Mouse (Mus musculus) R1 (cell line): ENCODE data around the gene Tjp3.

Experiments
- DNase-seq: peaks from one replicate; pipeline ENCODE4 v3.0.0-alpha.2; 2018; ENCODE audit warnings: low read depth, low spot score

Tjp3 gene

GRCm38 (mm10) chr10:81291511-81292104 is at the start of gene Tjp3:
TSS of gene Tjp3 (minus strand) at chr10:81291581.
- no peak for DNase-seq

- DNase-seq: peak; percentile 96
Observed at GRCm38 (mm10) chr10:81340551-81341332, 49.4 kb upstream of the Tjp3 start.

DNA sequence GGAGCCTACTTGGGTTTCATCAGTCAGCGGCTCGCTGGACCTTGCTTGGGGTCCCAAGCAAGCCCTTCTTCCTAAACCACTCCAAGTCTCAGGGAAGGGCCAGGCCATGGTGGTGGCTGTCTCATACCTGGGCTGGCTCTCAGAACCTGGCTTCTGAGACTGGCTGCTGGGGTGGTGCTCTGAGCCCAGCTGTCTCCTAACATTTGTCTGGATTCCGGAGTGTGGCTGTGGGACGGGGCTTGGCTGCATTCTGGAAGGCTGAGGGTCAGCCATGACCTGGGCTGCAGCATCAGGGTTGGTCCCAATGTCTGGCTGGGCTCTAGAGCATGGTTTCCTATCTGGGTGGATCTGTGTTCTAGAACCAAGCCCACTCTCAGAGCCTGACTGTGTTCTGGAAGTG is 45.2 kb upstream of the Tjp3 start:
- no peak for DNase-seq

DNA sequence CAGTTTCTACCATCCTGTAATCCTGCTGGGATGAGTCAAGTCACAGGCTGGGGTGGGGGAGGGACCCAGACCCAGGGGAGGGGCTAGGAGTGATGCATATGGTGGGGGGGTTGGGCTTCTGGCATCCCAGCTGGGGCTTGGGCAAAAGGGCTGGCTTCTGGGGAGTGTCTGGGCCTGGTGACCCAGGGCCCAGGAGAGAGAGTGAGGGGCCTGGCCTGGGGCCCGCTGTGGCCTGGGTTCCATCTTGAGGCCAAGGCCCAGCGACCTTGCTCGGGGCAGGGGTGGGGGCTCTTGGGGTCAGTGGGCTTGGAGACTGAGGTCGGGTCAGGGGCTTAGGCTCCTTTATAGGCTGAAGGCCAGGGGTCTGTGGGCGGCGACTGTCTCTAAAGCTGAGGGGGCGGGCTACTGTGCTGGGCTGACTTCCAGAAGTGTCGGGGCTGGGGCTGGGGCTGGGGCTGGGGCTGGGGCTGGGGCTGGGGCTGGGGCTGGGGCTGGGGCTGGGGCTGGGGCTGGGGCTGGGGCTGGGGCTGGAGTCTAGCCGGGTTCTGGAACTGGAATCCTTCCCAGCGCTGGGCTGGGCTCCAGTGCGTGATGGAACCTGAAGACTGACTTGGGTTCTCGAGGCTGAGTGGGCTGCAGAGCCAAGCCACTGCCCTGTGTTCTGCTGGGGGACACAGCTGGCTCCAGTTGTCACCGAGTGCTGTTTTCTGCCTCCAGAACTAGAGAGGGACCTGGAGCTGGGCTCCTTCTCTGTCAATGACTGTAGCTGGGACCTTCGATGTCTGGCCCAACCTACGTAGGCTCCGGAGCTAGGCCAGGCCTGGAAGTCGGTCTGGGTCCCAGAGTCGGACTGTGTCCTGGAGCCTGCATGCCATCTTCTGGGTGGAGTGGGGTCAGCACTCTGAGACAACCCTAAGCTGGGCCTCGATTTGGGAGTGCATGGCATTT is 44.3 kb upstream of the Tjp3 start:
- peak; percentile 66 for DNase-seq

- DNase-seq: no peak
Observed at GRCm38 (mm10) chr10:81334324-81334723, 42.9 kb upstream of the Tjp3 start.

DNA sequence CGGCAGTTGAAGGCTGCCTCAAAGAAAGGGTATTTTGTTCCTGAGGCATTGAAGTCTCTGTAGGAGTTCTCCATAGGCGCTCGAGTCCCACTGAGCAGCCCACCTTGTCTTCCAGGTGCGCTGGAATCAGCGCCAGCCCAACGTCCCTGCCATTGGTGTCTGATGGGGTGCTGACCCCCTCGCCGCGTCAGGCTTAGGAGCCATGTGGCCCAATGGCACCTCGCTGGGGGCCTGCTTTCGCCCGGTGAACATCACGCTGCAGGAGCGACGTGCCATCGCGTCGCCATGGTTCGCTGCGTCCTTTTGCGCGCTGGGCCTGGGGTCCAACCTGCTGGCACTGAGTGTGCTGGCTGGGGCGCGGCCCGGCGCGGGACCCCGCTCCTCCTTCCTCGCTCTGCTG is 40.9 kb upstream of the Tjp3 start:
- DNase-seq: no peak

- DNase-seq: no peak
Observed at GRCm38 (mm10) chr10:81330007-81330406, 38.6 kb upstream of the Tjp3 start.

- no peak for DNase-seq
Observed at GRCm38 (mm10) chr10:81329194-81329975, 38.0 kb upstream of the Tjp3 start.

GRCm38 (mm10) chr10:81328386-81328785 is 37.0 kb upstream of the Tjp3 start, which contains the start of gene Tbxa2r:
TSS of gene Tbxa2r (plus strand) at chr10:81328731.
- DNase-seq: no peak

- no peak for DNase-seq
Observed at GRCm38 (mm10) chr10:81327959-81328358, 36.6 kb upstream of the Tjp3 start.

GRCm38 (mm10) chr10:81326858-81327257 is 35.5 kb upstream of the Tjp3 start:
- DNase-seq: peak; percentile 49

GRCm38 (mm10) chr10:81325781-81326180 is 34.4 kb upstream of the Tjp3 start:
- no peak for DNase-seq

- DNase-seq: no peak
Observed at GRCm38 (mm10) chr10:81325176-81325575, 33.8 kb upstream of the Tjp3 start.

- no peak for DNase-seq
Observed at GRCm38 (mm10) chr10:81323791-81324530, 32.6 kb upstream of the Tjp3 start.

- no peak for DNase-seq
Observed at GRCm38 (mm10) chr10:81323141-81323775, 31.9 kb upstream of the Tjp3 start.

DNA sequence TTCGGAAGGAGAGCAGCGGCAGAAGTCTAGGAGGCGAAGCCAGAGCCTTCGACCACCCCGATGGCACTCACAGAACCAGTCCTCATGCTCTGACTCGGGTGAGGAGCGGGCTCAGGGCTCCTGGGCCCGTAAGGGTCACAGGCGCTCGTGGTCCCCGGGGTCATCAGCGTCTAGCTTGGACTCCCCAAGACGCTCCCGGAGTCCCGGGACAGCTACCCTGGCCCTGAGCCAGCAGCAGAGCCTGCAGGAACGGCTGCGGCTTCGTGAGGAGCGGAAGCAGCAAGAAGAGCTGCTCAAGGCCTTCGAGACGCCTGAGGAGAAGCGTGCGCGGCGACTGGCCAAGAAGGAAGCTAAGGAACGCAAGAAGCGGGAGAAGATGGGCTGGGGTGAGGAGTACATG is 31.1 kb upstream of the Tjp3 start:
- no peak for DNase-seq

- no peak for DNase-seq
Observed at GRCm38 (mm10) chr10:81321436-81321835, 30.1 kb upstream of the Tjp3 start.

- peak; percentile 100 for DNase-seq
Observed at GRCm38 (mm10) chr10:81320550-81321347, 29.4 kb upstream of the Tjp3 start, which contains the start of gene Cactin. TSS of gene Cactin (plus strand) at chr10:81321103.
